Mouse (Mus musculus) lung, adult 18-20 months (tissue): Measurements from ENCODE around the gene C2cd6.
A peak's percentile ranks its signal among the peaks of the same experiment; 100 is the strongest.

Experiments used
- DNase-seq, 2 experiments: peaks; one replicate each; pipeline ENCODE4 v3.0.0; 2022; ENCODE audit warnings: mixed read lengths in 2 of 2

C2cd6 gene

DNA sequence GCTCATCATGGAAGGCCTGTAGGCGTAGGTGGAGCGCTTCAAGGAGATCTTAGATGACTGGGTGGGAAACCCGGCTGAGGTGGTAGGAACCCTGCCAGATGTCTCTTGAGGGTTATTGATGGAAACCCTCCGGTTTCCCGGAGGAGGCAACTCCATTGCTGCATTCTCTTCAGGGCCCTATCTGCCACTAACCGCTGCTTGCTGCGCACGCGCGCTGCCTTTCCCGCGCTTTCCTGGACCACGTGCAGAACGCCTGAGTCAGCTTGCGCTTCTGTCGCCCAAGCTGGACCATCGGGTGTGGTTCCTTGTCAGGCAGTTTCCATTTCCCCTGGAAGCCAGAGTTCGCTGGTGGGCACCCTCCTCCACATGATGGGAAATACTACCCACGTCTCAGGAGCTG is at the start of gene C2cd6:
C2cd6 (minus strand) TSS at position 196 of the 400 bp plus-strand sequence.
- DNase-seq = no peak

DNA sequence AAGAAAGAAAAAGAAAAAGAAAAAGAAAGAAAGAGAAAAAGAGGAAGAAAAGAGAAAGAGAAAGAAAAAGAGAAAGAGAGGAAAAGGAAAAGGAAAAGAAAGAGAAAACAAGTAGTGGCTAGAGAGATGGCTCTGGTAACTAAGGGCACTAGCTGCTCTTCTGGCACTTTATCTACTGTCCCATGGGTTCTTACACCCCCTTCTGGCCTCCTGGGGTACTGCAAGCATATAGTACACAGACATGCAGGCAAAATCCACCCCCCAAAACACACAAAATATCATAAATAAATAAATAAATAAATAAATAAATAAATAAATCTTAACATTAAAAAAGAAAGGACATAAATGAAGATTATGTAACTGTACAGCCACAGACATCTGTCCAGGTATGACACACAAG is 48.1 kb upstream of the C2cd6 start:
- DNase-seq = peak; percentile 62 to 68

DNA sequence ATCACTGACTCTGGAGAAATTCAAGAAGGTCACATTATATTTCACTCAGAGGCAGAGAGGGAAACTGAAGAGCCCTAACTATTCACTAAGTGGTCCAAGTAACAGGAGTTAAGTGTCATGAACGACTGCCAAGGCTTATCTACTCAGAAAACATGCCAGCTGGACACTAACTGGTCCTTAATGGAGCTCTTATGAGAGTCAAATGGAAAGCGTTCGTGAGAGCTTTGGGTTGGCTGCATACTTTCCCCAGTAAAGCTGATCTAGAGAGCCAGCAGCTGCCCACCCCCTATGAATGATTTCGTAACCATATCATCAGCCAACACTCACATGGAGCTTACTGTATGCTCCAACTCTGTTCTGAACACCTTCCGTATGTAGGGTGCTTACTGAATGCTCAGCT is 39.7 kb upstream of the C2cd6 start:
- peak; percentile 62 to 74 for DNase-seq

DNA sequence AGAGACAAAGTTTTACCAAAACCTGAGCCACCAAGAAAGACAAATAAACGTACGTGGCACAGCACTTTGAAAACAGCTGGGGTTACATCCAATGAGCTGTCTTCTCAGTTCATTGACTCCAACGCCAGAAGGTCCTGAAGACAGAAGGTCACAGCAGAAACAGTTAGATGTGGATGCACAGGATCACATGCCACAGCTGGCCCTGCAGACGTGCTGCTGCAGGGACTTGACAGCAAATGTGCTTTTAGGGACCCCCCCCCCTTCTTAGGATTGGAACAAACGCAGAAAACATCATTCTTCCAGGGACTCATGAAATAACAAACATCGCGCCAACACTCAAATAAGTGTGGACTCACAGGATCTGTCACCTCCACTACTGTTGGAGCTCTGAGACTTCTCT is 34.2 kb upstream of the C2cd6 start:
- DNase-seq = no peak

DNA sequence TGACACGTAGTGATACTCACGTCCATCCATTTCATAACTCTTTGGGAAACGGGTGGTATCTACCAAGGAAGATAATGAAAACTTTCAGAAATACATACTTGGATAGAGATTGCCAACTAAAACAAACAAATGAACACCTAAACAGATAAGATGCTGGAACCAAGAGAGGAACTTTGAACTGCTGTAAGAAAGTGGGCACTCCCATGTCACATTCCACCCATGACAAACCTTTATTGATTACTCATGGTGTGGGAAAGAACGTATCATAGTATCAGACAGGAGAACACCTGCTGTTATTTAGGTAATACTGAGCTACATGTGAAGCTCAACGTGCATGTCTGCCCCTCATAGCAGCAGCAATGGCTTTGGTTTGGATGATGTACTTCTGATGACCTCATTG is 30.9 kb upstream of the C2cd6 start:
- no peak for DNase-seq

DNA sequence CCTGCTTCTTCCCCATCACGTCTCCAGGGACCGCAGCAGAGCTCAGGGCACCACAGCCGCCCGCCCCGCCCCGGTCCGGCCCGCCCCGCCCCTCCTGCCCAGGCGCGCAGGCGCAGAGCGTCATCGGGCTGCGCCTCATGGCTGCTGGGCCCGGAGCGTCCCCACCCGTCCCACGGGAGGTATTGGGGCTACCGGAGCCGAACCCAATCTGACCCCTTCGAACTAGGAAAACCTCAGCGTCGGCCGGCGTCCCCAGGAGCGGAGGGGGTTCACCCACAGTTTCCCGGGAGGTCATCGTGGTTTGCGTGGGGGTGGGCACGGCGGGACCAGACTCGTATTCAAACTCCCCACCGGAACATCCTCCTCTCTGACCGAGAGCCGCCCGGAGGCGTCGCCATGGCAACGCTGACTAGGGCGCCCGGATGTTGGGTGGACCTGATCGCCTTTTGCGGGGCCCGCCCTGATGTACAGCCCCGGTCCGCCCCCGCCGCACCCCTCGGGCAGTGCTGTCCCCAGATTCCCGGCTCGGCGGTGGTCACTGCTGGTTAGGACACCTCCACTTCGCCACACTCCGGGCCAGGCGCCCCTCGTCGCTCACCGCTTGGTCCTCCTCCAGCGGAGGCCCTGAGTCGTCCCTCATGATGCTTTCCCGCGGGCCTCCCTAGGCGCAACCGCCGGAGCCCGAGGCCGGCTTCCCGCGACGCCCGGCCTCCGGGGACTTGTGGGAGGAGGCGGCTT is 25.2 kb upstream of the C2cd6 start, which contains the start of gene Tmem237:
Tmem237 (minus strand) TSS at position 689 of the 738 bp plus-strand sequence.
- DNase-seq = peak; percentile 91 to 94

DNA sequence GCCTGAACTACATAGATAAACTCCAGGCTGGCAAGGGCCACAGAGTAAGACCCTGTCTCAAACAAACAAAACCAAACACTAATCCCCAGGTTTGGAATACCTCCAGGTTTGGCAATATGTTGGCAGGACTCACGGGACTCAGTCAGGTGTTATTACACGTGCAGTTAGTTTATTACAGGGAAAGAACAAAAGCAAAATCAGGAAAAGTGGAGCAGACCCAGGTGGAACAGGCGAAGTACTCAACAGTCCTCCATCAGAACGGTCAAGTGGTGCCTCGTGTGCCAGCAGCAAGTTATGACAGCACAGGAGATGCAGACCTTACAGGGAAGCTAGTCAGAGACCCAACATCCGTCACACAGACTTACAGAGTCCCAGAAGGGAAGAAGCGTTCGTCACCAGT is 15.8 kb upstream of the C2cd6 start:
- DNase-seq = peak; percentile 45 to 62

DNA sequence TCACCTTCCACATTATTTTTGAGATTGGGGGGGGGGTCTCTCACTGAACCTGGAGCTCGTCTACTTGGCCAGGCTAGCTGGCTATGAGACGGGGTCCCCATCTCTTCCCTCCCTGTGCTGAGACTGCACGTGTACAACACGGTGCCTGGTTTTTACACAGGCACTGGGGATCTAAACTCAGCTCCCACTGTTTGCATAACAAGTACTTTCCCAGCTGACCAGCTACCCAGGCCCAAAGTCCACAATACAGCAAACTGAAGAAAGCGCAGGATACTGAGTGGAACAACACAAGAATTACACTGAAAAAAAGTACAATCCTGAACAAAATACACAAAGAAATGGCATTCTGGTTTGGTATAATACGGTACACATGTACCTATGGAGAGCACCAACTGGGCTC is 7.4 kb upstream of the C2cd6 start:
- no peak for DNase-seq

DNA sequence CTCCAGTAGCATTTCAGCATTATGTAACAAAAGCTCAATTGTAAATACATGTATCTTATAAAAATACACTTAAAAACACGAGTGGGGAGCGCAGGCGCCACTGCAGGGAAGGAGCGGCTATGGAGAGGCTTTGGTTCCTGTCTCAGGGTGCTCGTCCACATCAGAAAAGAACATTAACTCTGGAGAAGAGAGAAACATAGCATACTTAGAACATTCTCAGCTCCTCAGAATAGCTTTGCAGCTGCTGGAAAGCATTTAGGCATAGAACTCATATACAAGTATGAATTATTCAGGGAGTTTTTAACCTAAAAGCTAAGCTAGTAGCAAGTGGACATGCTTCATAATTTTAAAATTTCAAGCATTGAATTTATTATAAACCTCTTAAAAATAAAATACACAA is 6.3 kb upstream of the C2cd6 start:
- no peak for DNase-seq

DNA sequence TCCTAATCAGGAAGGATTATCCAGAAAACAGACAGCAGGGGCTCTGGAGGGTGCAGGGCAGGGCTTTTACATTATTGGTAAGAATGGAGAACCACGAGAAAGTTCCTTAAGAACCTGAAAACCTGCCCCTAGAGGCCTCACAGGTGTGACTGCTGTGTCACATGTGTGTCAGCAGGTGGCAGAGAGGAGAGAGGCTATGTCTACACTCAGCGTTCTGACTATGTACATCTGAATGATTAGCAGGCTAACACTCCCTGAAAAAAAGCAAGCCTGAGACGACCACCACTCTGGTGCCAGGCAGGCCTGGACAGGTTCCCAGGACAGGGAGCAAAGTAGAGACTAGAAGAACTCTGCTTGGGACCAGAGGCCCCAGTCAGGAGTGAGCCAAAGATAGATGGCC is 23.8 kb downstream of the C2cd6 start:
- peak in 1 of 2 experiments; percentile 19 for DNase-seq

DNA sequence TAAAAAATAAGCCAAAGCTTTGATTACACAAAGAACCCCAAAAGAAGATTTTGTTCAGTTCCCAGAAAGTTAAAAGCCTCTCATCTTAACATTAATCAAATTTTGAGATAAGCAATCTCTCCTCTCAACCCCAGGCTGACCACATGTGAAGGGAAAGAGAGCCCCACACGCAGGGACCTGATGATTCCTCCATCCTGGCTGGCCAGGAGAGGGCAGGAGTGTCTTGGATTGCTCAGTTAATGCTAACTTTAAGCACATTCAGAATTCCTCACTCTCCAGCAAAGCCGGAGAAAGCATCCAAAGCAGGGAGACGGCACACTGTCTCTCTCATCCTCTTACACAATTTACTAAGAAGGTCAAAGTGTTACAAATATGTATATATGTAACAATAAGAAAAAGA is 26.7 kb downstream of the C2cd6 start:
- peak in 1 of 2 experiments; percentile 12 for DNase-seq

DNA sequence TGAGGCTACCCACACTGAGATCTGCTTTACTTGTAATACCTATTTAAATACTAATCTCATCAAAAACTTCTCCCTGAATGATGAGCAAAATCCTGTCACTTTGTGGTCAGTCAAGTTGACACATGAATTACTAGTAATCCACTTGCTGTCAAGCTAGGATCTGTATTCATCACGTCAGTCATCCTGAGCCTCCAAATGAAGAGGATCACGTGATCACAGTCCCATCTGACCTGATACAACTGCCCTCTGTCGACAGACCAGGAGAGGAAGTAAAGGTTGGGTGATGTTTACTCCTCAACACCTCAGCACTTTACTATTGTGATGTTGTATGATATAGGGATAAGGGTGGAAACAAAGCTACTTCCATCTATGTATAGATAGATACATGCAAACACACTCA is 31.0 kb downstream of the C2cd6 start:
- no peak for DNase-seq

DNA sequence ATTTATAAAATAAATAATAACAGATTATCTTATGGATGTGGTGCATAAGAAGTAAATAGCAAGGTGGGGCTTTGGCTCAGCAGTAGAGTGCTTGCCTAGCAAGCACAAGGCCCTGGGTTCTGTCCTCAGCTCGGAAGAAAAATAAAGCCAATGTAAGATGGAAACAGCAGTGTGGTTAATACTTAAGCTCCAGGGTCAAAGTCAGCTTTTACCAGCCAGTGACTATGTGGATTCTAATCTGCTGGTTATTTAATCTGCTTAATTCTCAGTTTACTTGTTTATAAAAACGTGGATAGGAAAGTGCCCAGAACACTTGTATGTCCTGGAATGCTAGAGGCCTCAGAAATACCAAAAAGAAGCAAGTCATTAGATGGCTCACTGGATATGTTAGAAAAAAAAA is 37.7 kb downstream of the C2cd6 start:
- DNase-seq = no peak

DNA sequence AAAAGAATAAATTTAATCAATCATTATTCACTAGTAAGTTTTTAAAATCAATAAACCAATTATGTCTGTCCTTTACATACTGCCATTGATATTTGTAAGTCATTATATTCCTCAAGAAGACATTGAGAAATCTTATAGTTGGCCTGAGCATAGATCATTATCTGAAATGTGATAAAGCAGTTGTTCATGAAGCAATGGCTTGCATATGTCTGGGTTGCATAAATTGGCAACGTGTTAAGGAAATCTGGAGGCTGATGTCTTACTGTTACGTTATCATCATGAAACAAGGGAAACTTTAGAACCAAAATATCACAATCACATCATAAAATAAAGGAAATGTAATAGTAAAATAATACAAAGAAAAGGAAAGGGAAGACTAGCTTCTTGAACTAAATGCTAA is 43.4 kb downstream of the C2cd6 start:
- DNase-seq = no peak

DNA sequence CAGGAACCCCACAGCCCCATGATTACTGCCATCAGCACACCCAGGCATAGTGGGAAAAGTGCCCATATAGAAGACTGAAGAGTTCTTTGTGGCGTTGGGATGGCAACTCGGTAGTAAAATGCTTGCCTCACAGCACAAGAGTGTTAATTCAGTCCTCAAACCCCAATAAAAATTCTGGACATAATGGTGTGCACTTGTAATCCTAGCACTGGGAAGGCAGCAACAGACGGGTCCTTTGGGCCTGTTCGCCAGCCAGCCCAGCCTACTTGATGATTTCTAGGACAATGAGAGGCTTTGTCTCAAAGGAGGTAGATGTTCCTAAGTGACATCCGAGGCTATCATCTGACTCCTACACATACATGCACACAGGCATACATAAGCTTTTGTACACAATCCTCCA is 57.0 kb downstream of the C2cd6 start:
- DNase-seq = no peak

DNA sequence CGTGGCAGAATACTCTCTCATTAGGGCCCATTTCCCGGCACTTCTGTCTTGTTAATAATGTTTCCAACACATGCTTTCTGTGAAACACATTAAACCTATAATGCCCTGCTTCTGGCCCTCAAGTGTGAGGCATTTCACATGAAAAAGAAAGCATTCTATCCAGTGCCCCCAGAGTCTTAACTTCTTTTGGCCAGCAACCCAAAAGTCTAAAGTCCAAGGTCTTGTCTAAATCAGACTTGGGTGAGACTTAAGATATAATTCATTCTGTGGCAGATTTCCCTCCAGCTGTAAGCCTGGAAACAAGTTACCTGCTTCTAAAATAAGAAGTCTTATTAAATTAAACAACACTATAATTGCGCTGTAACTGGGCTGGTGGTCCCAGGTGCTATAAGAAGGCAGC is 73.1 kb downstream of the C2cd6 start:
- DNase-seq = no peak

DNA sequence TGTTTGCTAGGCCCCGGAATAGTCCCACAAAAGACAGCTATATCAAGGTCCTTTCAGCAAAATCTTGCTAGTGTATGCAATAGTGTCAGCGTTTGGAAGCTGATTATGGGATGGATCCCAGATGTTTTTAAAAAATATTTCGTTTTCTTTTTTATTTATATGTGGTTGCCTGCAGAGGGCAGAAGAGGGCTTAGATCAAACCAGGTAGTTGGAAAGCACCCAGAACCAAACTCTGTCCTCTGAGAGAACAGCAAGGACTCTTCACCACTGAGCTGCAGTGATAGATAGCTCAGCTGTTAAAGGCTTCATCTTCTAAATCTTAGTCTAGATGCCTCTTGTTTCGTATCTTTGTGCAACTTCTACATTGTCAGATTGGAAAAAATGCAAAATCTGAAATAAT is 85.5 kb downstream of the C2cd6 start:
- DNase-seq = peak in 1 of 2 experiments; percentile 7
